Mouse (Mus musculus): ENCODE results near the gene Cuedc1.

The Cuedc1 gene

GRCm38 (mm10) chr11:88148638-88149279 lies 50.9 kb downstream of the Cuedc1 start:
- DNase-seq (ENCODE audit: low spot score) = no peak

GRCm38 (mm10) chr11:88151379-88152155 lies 53.7 kb downstream of the Cuedc1 start:
- DNase-seq (ENCODE audit: low spot score) = no peak

GRCm38 (mm10) chr11:88153880-88154279 lies 56.0 kb downstream of the Cuedc1 start:
- DNase-seq (ENCODE audit: low spot score) = no peak

- no peak for DNase-seq (ENCODE audit: low spot score)
These were observed 56.6 kb downstream of the Cuedc1 start for GRCm38 (mm10) chr11:88154500-88154899.

- DNase-seq (ENCODE audit: low spot score) = peak; percentile 81
These were observed 57.6 kb downstream of the Cuedc1 start for GRCm38 (mm10) chr11:88155451-88155850.

GRCm38 (mm10) chr11:88155998-88156397 lies 58.1 kb downstream of the Cuedc1 start:
- DNase-seq (ENCODE audit: low spot score) = no peak

- no peak for DNase-seq (ENCODE audit: low spot score)
These were observed 58.5 kb downstream of the Cuedc1 start for GRCm38 (mm10) chr11:88156403-88156802.

- peak; percentile 56 for DNase-seq (ENCODE audit: low spot score)
These were observed 61.0 kb downstream of the Cuedc1 start for GRCm38 (mm10) chr11:88158842-88159246.

- DNase-seq (ENCODE audit: low spot score) = no peak
These were observed 61.5 kb downstream of the Cuedc1 start for GRCm38 (mm10) chr11:88159389-88159788.

GRCm38 (mm10) chr11:88160316-88160715 lies 62.5 kb downstream of the Cuedc1 start:
- no peak for DNase-seq (ENCODE audit: low spot score)

GRCm38 (mm10) chr11:88161051-88161581 lies 63.3 kb downstream of the Cuedc1 start:
- peak; percentile 60 for DNase-seq (ENCODE audit: low spot score)

- DNase-seq (ENCODE audit: low spot score) = peak; percentile 90
These were observed 63.9 kb downstream of the Cuedc1 start for GRCm38 (mm10) chr11:88161651-88162362.

- DNase-seq (ENCODE audit: low spot score) = peak; percentile 6
These were observed 64.9 kb downstream of the Cuedc1 start for GRCm38 (mm10) chr11:88162740-88163139.

GRCm38 (mm10) chr11:88164213-88164723 lies 66.4 kb downstream of the Cuedc1 start:
- no peak for DNase-seq (ENCODE audit: low spot score)

- peak; percentile 85 for DNase-seq (ENCODE audit: low spot score)
These were observed 67.0 kb downstream of the Cuedc1 start for GRCm38 (mm10) chr11:88164801-88165377.

- DNase-seq (ENCODE audit: low spot score) = peak; percentile 22
These were observed 68.0 kb downstream of the Cuedc1 start for GRCm38 (mm10) chr11:88165683-88166364.

GRCm38 (mm10) chr11:88166471-88166870 lies 68.6 kb downstream of the Cuedc1 start:
- no peak for DNase-seq (ENCODE audit: low spot score)

GRCm38 (mm10) chr11:88168611-88169010 lies 70.8 kb downstream of the Cuedc1 start:
- DNase-seq (ENCODE audit: low spot score) = no peak

GRCm38 (mm10) chr11:88169531-88170040 lies 71.7 kb downstream of the Cuedc1 start:
- no peak for DNase-seq (ENCODE audit: low spot score)

GRCm38 (mm10) chr11:88170606-88171005 lies 72.7 kb downstream of the Cuedc1 start:
- no peak for DNase-seq (ENCODE audit: low spot score)

GRCm38 (mm10) chr11:88171876-88172442 lies 74.1 kb downstream of the Cuedc1 start:
- DNase-seq (ENCODE audit: low spot score) = no peak

All from ovary, postnatal 36 days (tissue).